Mouse (Mus musculus): ENCODE data around the gene Actl6b.

DNA sequence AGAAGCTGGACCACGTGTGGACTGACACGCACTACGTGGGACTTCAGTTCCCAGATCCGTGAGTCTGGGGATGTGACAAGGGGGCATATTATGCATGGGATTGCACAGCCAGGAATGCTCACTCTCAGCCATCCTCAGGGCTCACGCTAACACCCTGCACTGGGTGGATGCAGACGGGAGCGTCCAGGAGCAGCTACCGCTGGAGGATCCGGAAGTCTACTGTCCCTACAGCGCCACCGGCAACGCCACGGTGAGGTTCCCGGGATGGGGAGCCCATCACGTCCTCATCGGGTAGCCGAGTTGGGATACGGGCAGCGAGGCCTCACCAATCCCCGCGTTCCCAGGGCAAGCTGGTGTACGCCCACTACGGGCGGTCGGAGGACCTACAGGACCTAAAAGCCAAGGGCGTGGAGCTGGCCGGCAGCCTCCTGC lies 21.2 kb downstream of the Actl6b start:
- TF ChIP-seq CTCF (IDR thresholded peaks at IDR 0.05; ENCODE audit: low read depth) (no peak), EP300 (IDR thresholded peaks at IDR 0.05; ENCODE audit: low read depth) (no peak)
